Mouse (Mus musculus) hindbrain, embryonic 14.5 days (tissue): ENCODE data around the gene 4930451I11Rik. TPM values are rescaled to one million over a fixed set of nuclear protein-coding genes. Genes with fewer than 3 reads are reported as not detected.
A peak's percentile ranks its signal among the peaks of the same experiment; 100 is the strongest.

Experiments
- ATAC-seq: fragments of 200-750 bp; cut with Nextera tagmentation; 2 replicates; pipeline ENCODE4 v1.8.0; 2017; ENCODE audit warnings: moderate number of reproducible peaks, mild to moderate bottlenecking, moderate TSS enrichment, moderate library complexity; ENCODE audit not compliant: low FRiP score
- DNase-seq: peaks from one replicate; pipeline ENCODE4 v3.0.0-alpha.2; 2015; ENCODE audit warnings: low spot score
- H3K27ac ChIP-seq: fragments of 300-500 bp; sonication (generic); 2 replicates; pipeline ENCODE4 v1.5.1; 2014; ENCODE audit warnings: mild to moderate bottlenecking, moderate library complexity
- H3K27me3 ChIP-seq: fragments of 300-500 bp; sonication (generic); 2 replicates; pipeline ENCODE4 v1.6.1; 2014; ENCODE audit warnings: mild to moderate bottlenecking, low read length, mixed read lengths; ENCODE audit not compliant: control insufficient read depth, insufficient read depth
- H3K36me3 ChIP-seq: fragments of 300-500 bp; sonication (generic); replicated peaks from 2 replicates; pipeline ENCODE4 v1.6.1; 2014; ENCODE audit not compliant: control insufficient read depth, insufficient read depth
- H3K4me1 ChIP-seq: fragments of 300-500 bp; sonication (generic); replicated peaks from 2 replicates; pipeline ENCODE4 v1.6.1; 2014; ENCODE audit warnings: antibody characterized with exemption, low read length, mixed read lengths; ENCODE audit not compliant: control insufficient read depth, insufficient read depth
- H3K4me2 ChIP-seq: fragments of 300-500 bp; sonication (generic); replicated peaks from 2 replicates; pipeline ENCODE4 v1.6.1; 2014; ENCODE audit warnings: mild to moderate bottlenecking, moderate library complexity
- H3K4me3 ChIP-seq: fragments of 300-500 bp; sonication (generic); replicated peaks from 2 replicates; pipeline ENCODE4 v1.5.1; 2014; ENCODE audit warnings: mild to moderate bottlenecking, low read length
- H3K9ac ChIP-seq: fragments of 300-500 bp; sonication (generic); 2 replicates; pipeline ENCODE4 v1.6.1; 2014
- H3K9me3 ChIP-seq: fragments of 300-500 bp; sonication (generic); 2 replicates; pipeline ENCODE4 v1.6.1; 2016; ENCODE audit warnings: low read length; ENCODE audit not compliant: control insufficient read depth
- WGBS: fragments of 180-500 bp; shearing (Covaris S2); extraction: QIAGEN DNeasy Blood & Tissue Kit; methylation state at CpG from one replicate; pipeline ENCODE4 v1.1.7; 2014; 5-methylcytosine and 5-hydroxymethylcytosine counted together
- polyA plus RNA-seq: library from polyadenylated mRNA; unstranded; fragments of >200 nt; fragmentation: Nextera tagmentation; extraction: Ambion mirVana; gene quantifications from 2 replicates; pipeline ENCODE4 v1.2.1, GENCODE M21; 2014

4930451I11Rik gene
- polyA plus RNA-seq: 0.74 TPM in 1 of 2 replicates, not detected in the other

DNA sequence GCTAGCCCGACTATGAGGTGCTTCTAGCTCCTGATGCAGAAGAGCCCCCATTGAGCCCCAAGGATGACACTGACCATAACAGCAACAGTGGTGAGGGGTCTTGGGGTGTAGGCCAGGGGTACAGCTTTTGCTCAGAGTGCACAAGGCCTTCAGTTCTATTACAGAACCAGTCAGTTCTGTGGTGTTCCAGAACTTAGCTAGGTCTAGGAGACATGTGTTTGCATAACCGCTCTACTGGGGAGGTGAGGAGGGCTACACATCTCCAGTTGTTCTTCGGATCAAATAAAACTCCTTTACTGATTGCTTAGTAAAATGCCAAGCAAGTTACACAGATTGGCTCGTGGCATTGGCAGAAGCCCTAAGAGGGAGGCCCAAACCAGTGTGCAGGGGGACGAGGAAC, at the start of gene 4930451I11Rik:
4930451I11Rik (minus strand) TSS at position 101 of the 400 bp plus-strand sequence.
- Histone ChIP-seq H3K27ac (0 out of 2 replicates have a peak within 1 kb of the TSS, but pooled peaks have one; percentile 14), H3K27me3 (no peaks in the 10 kb centered on the region), H3K36me3 (peaks cover 28% of the 10 kb centered on the region; the same call in 1 of the 2 replicates), H3K4me3 (peak within 1 kb of the TSS; percentile 21), H3K9me3 (no peaks in the 10 kb centered on the region), H3K4me2 (peak within 1 kb of the TSS; percentile 61), H3K4me1 (0 out of 2 replicates have a peak, but pooled peaks cover 3% of the 10 kb centered on the region), H3K9ac (peak within 1 kb of the TSS; percentile 42)
- no peak for ATAC-seq
- DNase-seq: no peak
- 59% methylated on average over 5 of the region's 5 CpGs for whole genome bisulfite sequencing

DNA sequence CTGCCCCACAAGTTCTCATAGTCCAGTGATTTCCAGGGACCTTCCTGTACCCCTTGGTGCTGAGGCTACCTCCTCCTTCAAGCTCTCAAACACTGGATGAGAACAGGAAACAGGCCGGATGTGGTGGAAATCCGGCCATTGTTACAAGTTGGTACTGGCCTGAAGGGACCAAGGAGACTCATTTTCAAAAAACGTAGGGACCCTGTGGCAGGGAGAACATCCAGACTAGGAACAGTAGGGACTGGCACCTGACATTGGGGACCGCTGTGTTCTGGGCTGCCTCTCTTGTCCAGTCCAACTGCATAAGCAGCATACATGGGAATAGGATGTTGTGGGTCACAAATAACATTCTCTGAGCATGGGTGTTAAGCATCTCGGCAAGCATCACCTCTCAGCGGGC, 49.6 kb upstream of the 4930451I11Rik start:
- Histone ChIP-seq H3K27ac (no peak overlapping the region), H3K9me3 (no peaks in the 10 kb centered on the region), H3K4me2 (peak overlapping the region; percentile 94), H3K4me1 (peaks cover 24% of the 10 kb centered on the region), H3K4me3 (no peak overlapping the region), H3K9ac (peak overlapping the region; percentile 87), H3K36me3 (peaks cover 41% of the 10 kb centered on the region), H3K27me3 (no peaks in the 10 kb centered on the region)
- 83% methylated on average over 6 of the region's 6 CpGs for WGBS
- no peak for ATAC-seq
- no peak for DNase-seq

DNA sequence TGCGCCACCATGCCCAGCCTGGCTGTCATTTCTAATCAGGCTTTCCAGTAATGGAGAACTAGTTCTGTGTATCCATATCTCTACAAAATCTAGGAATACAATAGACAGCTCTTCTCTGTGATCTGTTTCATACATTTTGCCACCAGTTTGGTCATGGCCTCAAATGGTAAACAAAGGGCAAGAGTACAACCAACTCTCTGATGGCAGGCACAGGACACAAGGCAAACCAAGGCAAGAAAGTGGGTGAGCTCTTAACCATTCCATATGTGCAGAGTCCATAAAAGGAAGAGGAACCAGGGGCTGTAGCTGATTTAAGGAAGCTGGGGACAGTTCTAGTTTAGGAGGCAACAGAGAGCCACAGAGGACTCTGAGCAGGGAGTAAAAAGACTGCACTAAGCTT, 45.8 kb upstream of the 4930451I11Rik start:
- Histone ChIP-seq H3K27ac (no peak overlapping the region), H3K4me3 (no peak overlapping the region), H3K9me3 (no peaks in the 10 kb centered on the region), H3K4me1 (peaks cover 13% of the 10 kb centered on the region), H3K9ac (no peak overlapping the region), H3K27me3 (no peaks in the 10 kb centered on the region), H3K36me3 (peaks cover 79% of the 10 kb centered on the region), H3K4me2 (no peak overlapping the region)
- WGBS: 96% methylated on average over 1 of the region's 1 CpGs
- ATAC-seq (no peak), DNase-seq (no peak)

DNA sequence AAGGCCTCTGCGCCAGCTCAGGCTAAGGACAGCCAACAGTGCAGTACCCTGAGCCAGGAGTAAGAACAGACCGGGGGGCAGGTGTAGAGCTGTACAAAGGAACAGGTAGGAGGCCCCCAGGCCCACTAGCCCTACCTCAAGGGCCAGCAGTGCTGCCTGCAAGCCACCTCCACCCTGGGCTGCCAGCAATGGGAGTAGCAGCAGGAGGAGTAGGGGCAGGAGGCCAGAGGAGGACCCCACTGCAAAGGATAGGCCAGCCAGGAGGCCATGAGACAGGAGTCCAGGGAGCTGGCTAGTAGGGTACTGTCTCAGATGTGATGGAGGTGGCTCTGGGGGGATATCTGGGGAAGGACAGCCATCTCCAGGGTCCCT, 39.1 kb upstream of the 4930451I11Rik start:
- Histone ChIP-seq H3K4me3 (no peak overlapping the region), H3K27me3 (no peaks in the 10 kb centered on the region), H3K9me3 (no peaks in the 10 kb centered on the region), H3K4me2 (no peak overlapping the region), H3K9ac (no peak overlapping the region), H3K36me3 (peaks cover 100% of the 10 kb centered on the region), H3K4me1 (no peaks in the 10 kb centered on the region), H3K27ac (no peak overlapping the region)
- DNase-seq (no peak), ATAC-seq (no peak)
- 93% methylated on average over 2 of the region's 2 CpGs for WGBS

DNA sequence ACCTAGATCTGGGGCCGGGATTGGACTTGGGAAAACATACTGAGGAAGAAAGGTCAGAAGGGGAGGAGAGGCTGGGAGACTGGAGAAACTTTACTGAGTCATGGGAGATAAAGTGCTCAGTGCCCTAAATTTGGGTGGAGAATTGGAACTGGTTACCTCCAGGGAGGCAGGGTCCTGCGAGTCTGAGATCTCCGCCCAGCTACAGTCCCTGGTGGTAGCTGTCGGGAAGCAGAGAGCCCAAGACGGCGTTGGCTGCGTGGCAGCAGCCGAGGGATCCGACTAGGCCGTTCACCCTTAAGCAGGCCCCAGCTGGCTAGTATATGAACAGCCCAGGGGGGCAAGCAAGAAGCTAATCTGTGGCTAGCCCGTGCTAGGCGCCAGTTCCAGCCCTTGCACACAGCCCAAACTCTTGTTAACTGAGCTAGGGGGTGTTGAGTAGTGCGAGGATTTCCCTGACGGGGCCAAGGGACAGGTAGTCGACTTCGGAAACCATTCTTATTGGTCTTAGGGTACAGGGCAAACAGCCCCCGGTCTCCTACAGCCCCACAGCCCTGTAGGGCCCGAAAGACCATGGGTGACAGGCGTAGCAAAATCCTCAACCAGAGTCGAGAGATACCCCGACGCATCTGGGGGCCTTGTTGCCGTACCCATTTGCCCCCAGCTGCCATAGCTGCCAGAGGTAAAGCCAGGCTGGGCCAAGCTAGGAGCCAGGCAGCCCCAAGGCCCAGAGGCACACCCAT, 38.5 kb upstream of the 4930451I11Rik start:
- peaks cover 100% of the 10 kb centered on the region for H3K36me3 ChIP-seq
- DNase-seq (no peak), ATAC-seq (no peak)
- H3K27ac ChIP-seq: no peak overlapping the region
- WGBS: 93% methylated on average over 23 of the region's 23 CpGs
- no peak overlapping the region for H3K9ac ChIP-seq
- no peaks in the 10 kb centered on the region for H3K4me1 ChIP-seq
- H3K4me3 ChIP-seq: no peak overlapping the region
- H3K4me2 ChIP-seq: no peak overlapping the region
- H3K9me3 ChIP-seq: no peaks in the 10 kb centered on the region
- H3K27me3 ChIP-seq: no peaks in the 10 kb centered on the region

DNA sequence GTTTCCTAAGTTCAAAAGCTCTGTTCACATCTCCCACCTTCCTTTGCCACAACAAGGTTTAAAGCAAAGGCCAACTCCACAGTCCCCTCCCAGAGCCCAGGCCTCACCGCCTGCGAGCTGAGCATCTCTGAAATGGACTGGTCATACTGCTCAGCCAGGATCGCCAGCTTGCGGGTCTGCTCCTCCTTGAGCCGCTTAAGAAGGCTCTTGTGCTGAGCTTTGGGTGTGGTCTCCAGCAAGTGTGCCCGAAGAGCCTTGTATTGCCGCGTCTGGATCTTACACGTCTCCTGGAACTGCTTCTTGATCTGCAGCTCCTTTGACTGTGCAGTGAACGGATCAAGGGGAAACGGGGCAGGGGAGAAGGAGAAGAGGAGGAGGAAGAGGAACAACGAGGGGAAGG, 36.6 kb upstream of the 4930451I11Rik start:
- no peak overlapping the region for H3K9ac ChIP-seq
- H3K4me3 ChIP-seq: no peak overlapping the region
- 89% methylated on average over 12 of the region's 12 CpGs for WGBS
- H3K9me3 ChIP-seq: no peaks in the 10 kb centered on the region
- no peak for ATAC-seq
- DNase-seq: no peak
- peaks cover 10% of the 10 kb centered on the region for H3K4me1 ChIP-seq
- H3K27me3 ChIP-seq: no peaks in the 10 kb centered on the region
- peaks cover 92% of the 10 kb centered on the region for H3K36me3 ChIP-seq
- no peak overlapping the region for H3K27ac ChIP-seq
- no peak overlapping the region for H3K4me2 ChIP-seq

DNA sequence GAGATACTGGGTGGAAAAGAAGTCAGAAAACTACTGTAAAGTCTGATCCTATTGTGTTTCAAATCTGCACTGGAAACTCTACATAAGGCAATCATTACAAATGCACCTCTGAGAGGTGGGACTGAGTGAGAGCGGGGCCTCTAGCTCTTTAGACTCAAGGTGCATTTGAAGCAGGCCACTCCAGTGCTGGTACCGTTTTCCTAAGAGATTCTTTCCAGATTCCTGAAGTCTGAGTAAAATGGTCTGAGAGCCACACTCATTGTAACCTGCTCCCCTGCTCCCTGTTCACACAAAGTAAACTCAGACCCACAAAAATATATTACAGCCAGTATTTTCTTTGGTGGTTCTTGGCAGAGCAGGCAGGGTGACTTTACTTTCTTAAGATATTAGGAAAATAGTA, 36.1 kb upstream of the 4930451I11Rik start:
- ATAC-seq (no peak), DNase-seq (no peak)
- Histone ChIP-seq H3K36me3 (peaks cover 87% of the 10 kb centered on the region), H3K4me3 (no peak overlapping the region), H3K27ac (no peak overlapping the region), H3K4me2 (no peak overlapping the region), H3K27me3 (no peaks in the 10 kb centered on the region), H3K4me1 (peaks cover 15% of the 10 kb centered on the region), H3K9me3 (no peaks in the 10 kb centered on the region), H3K9ac (no peak overlapping the region)
- WGBS: 91% methylated on average over 2 of the region's 2 CpGs

DNA sequence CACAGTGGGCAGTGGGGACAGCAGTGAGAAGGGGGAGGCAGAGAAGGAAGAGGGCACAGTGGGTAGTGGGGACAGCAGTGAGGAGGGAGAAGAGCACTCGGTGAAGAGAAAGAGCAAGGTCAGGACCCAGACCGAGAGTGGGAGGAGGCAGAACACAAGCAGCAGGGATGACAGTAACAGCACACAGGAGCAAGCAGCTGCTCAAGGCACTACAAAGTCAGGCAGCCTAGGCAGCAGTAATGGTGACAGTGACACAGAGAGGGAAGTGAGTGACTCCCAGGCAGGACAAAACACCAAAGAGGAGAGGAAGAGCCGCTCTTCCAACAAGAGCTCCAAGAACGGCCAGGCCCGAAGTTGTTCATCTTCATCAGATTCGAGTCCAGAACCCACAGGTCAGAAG, 32.4 kb upstream of the 4930451I11Rik start:
- no peak overlapping the region for H3K27ac ChIP-seq
- H3K4me3 ChIP-seq: 0 out of 2 replicates have a peak overlapping the region, but pooled peaks have one; percentile 50
- DNase-seq: no peak
- H3K9ac ChIP-seq: peak overlapping the region; percentile 59; the same call in 1 of the 2 replicates
- H3K27me3 ChIP-seq: no peaks in the 10 kb centered on the region
- H3K9me3 ChIP-seq: no peaks in the 10 kb centered on the region
- H3K36me3 ChIP-seq: peaks cover 63% of the 10 kb centered on the region
- no peak for ATAC-seq
- H3K4me2 ChIP-seq: peak overlapping the region; percentile 84
- WGBS: 59% methylated on average over 6 of the region's 6 CpGs
- H3K4me1 ChIP-seq: peaks cover 24% of the 10 kb centered on the region

DNA sequence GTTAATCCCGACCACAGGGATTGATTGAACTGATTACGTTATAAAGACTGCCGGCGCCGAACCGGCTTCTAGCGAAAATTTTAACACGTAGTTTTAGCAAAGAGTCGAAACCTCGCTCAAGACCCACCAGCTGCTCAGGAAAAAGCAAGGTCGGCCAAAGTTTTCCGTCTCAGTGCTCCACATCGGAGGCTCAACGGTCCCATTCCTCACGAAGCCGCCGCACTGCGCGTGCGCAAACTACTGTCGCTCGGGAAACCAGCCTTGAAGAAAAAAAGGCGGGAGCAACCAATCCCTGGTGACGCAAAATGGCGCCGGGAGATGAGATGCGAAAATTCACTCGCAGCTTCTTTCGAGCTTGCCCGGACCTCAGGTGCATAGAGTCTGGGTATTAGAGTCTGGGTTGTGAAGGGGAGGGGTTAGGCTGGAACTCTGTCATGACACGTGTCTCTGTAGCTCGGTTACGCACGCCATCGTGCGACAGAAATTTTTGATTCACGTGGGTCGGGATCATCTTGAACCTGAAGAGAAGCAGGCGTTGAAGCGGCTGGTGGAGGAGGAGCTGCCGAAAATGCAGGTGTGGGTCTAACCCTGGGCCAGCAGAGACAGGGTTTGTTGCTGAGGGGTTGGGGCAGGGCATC, 30.8 kb upstream of the 4930451I11Rik start, which contains the start of gene Ino80e:
Ino80e (minus strand) TSS at position 231 of the 638 bp plus-strand sequence.
- Histone ChIP-seq H3K4me2 (peak within 1 kb of the TSS; percentile 84), H3K9ac (peak within 1 kb of the TSS; percentile 59), H3K4me1 (peaks cover 24% of the 10 kb centered on the region), H3K4me3 (peak within 1 kb of the TSS; percentile 50), H3K9me3 (no peaks in the 10 kb centered on the region), H3K36me3 (peaks cover 50% of the 10 kb centered on the region), H3K27ac (peak within 1 kb of the TSS; percentile 89), H3K27me3 (no peaks in the 10 kb centered on the region)
- DNase-seq: peak; percentile 99
- ATAC-seq: peak; percentile 58
- under 1% methylated on average over 41 of the region's 41 CpGs for WGBS
